Mouse (Mus musculus) forebrain, embryonic 14.5 days (tissue): ENCODE results near the gene Gal. TPM values are rescaled to one million over a fixed set of nuclear protein-coding genes. Genes with fewer than 3 reads are reported as not detected.

ENCODE experiments used
- ATAC-seq: fragments of 200-750 bp; cut with Nextera tagmentation; 2 replicates; pipeline ENCODE4 v1.8.0; 2017; ENCODE audit warnings: mild to moderate bottlenecking, moderate library complexity
- DNase-seq: peaks from one replicate; pipeline ENCODE4 v3.0.0-alpha.2; 2015; ENCODE audit warnings: low spot score
- H3K27ac ChIP-seq: fragments of 300-500 bp; sonication (generic); 2 replicates; pipeline ENCODE4 v1.5.1; 2014; ENCODE audit warnings: low read depth, mild to moderate bottlenecking, control low read depth, low read length, moderate library complexity
- H3K27me3 ChIP-seq: fragments of 300-500 bp; sonication (generic); replicated peaks from 2 replicates; pipeline ENCODE4 v1.6.1; 2014; ENCODE audit warnings: low read length, control low read depth, mixed read lengths; ENCODE audit not compliant: control insufficient read depth, insufficient read depth
- H3K36me3 ChIP-seq: fragments of 300-500 bp; sonication (generic); 2 replicates; pipeline ENCODE4 v1.6.1; 2014; ENCODE audit warnings: low read length, control low read depth; ENCODE audit not compliant: control insufficient read depth, insufficient read depth
- H3K4me1 ChIP-seq: fragments of 300-500 bp; sonication (generic); 2 replicates; pipeline ENCODE4 v1.6.1; 2014; ENCODE audit warnings: antibody characterized with exemption, low read length, control low read depth; ENCODE audit not compliant: control insufficient read depth, insufficient read depth
- H3K4me2 ChIP-seq: fragments of 300-500 bp; sonication (generic); 2 replicates; pipeline ENCODE4 v1.6.1; 2014; ENCODE audit warnings: mild to moderate bottlenecking, control low read depth, low read length
- H3K4me3 ChIP-seq: fragments of 300-500 bp; sonication (generic); 2 replicates; pipeline ENCODE4 v1.5.1; 2014; ENCODE audit warnings: low read depth, low read length, control low read depth
- H3K9ac ChIP-seq: fragments of 300-500 bp; sonication (generic); 2 replicates; pipeline ENCODE4 v1.6.1; 2014; ENCODE audit warnings: mild to moderate bottlenecking, low read length, control low read depth, moderate library complexity
- H3K9me3 ChIP-seq: fragments of 300-500 bp; sonication (generic); replicated peaks from 2 replicates; pipeline ENCODE4 v1.6.1; 2016; ENCODE audit warnings: low read length, control low read depth, mixed read lengths; ENCODE audit not compliant: control insufficient read depth
- WGBS: fragments of 180-500 bp; shearing (Covaris S2); extraction: QIAGEN DNeasy Blood & Tissue Kit; methylation state at CpG from one replicate; pipeline ENCODE4 v1.1.7; 2014; 5-methylcytosine and 5-hydroxymethylcytosine counted together
- polyA plus RNA-seq: library from polyadenylated mRNA; unstranded; fragments of >200 nt; fragmentation: Nextera tagmentation; extraction: Ambion mirVana; gene quantifications from 2 replicates; pipeline ENCODE4 v1.2.1, GENCODE M21; 2014

Gal gene
- polyA plus RNA-seq, 1 experiment from 2014 or later = 5.6 TPM

- H3K36me3 ChIP-seq = no peaks in the 10 kb centered on the region
- H3K4me2 ChIP-seq = no peak overlapping the region
- WGBS = 85% methylated on average over 6 of the region's 6 CpGs
- H3K27me3 ChIP-seq = no peaks in the 10 kb centered on the region
- no peaks in the 10 kb centered on the region for H3K9me3 ChIP-seq
- ATAC-seq (no peak), DNase-seq (no peak)
- no peaks in the 10 kb centered on the region for H3K4me1 ChIP-seq
- H3K9ac ChIP-seq = no peak overlapping the region
- H3K4me3 ChIP-seq = no peak overlapping the region
- H3K27ac ChIP-seq = no peak overlapping the region
Measured at GRCm38 (mm10) chr19:3402390-3402789, 12.0 kb downstream of the Gal start.

- Histone ChIP-seq H3K36me3 (no peaks in the 10 kb centered on the region), H3K4me2 (no peak overlapping the region), H3K4me1 (no peaks in the 10 kb centered on the region), H3K4me3 (no peak overlapping the region), H3K27me3 (no peaks in the 10 kb centered on the region), H3K9ac (no peak overlapping the region), H3K9me3 (no peaks in the 10 kb centered on the region), H3K27ac (no peak overlapping the region)
- 46% methylated on average over 7 of the region's 7 CpGs for WGBS
- no peak for DNase-seq
- no peak for ATAC-seq
Measured at GRCm38 (mm10) chr19:3401943-3402342, 12.4 kb downstream of the Gal start.

GRCm38 (mm10) chr19:3401504-3401903 is 12.8 kb downstream of the Gal start:
- DNase-seq (no peak), ATAC-seq (no peak)
- no peaks in the 10 kb centered on the region for H3K36me3 ChIP-seq
- no peak overlapping the region for H3K27ac ChIP-seq
- no peak overlapping the region for H3K4me3 ChIP-seq
- 81% methylated on average over 7 of the region's 7 CpGs for WGBS
- H3K4me2 ChIP-seq = no peak overlapping the region
- H3K4me1 ChIP-seq = no peaks in the 10 kb centered on the region
- no peaks in the 10 kb centered on the region for H3K9me3 ChIP-seq
- H3K27me3 ChIP-seq = no peaks in the 10 kb centered on the region
- H3K9ac ChIP-seq = no peak overlapping the region

GRCm38 (mm10) chr19:3400057-3400456 is 14.3 kb downstream of the Gal start:
- Histone ChIP-seq H3K27ac (no peak overlapping the region), H3K4me1 (no peaks in the 10 kb centered on the region)
- WGBS = 91% methylated on average over 4 of the region's 4 CpGs

GRCm38 (mm10) chr19:3394216-3394615 is 20.1 kb downstream of the Gal start:
- Histone ChIP-seq H3K4me1 (peaks cover 2% of the 10 kb centered on the region; the same call in 1 of the 2 replicates), H3K4me2 (no peak overlapping the region), H3K9me3 (no peaks in the 10 kb centered on the region; the same call in 1 of the 2 replicates), H3K4me3 (no peak overlapping the region), H3K27me3 (no peaks in the 10 kb centered on the region), H3K36me3 (no peaks in the 10 kb centered on the region), H3K27ac (no peak overlapping the region), H3K9ac (no peak overlapping the region)
- WGBS = 86% methylated on average over 3 of the region's 3 CpGs
- no peak for ATAC-seq
- DNase-seq = no peak

More at GRCm38 (mm10) chr19:3400057-3400456, 14.3 kb downstream of the Gal start:
- H3K9ac ChIP-seq = no peak overlapping the region
- H3K4me2 ChIP-seq = no peak overlapping the region
- no peak for DNase-seq
- H3K4me3 ChIP-seq = no peak overlapping the region
- no peaks in the 10 kb centered on the region for H3K27me3 ChIP-seq
- no peak for ATAC-seq
- no peaks in the 10 kb centered on the region for H3K9me3 ChIP-seq
- H3K36me3 ChIP-seq = no peaks in the 10 kb centered on the region

- DNase-seq (no peak), ATAC-seq (no peak)
- no peaks in the 10 kb centered on the region; the same call in 1 of the 2 replicates for H3K9me3 ChIP-seq
- H3K27me3 ChIP-seq = no peaks in the 10 kb centered on the region
- H3K4me2 ChIP-seq = no peak overlapping the region
- peaks cover 4% of the 10 kb centered on the region; the same call in 1 of the 2 replicates for H3K4me1 ChIP-seq
- WGBS = 96% methylated on average over 1 of the region's 1 CpGs
- no peak overlapping the region for H3K4me3 ChIP-seq
- H3K27ac ChIP-seq = no peak overlapping the region
- no peak overlapping the region for H3K9ac ChIP-seq
- no peaks in the 10 kb centered on the region for H3K36me3 ChIP-seq
Measured at GRCm38 (mm10) chr19:3392384-3392783, 22.0 kb downstream of the Gal start.

GRCm38 (mm10) chr19:3389089-3389488 is 25.3 kb downstream of the Gal start:
- Histone ChIP-seq H3K27me3 (no peaks in the 10 kb centered on the region), H3K27ac (no peak overlapping the region), H3K9ac (peak overlapping the region; percentile 58), H3K4me3 (peak overlapping the region; percentile 41), H3K9me3 (no peaks in the 10 kb centered on the region; the same call in 1 of the 2 replicates), H3K36me3 (no peaks in the 10 kb centered on the region), H3K4me1 (peaks cover 4% of the 10 kb centered on the region; the same call in 1 of the 2 replicates), H3K4me2 (peak overlapping the region; percentile 73)
- under 1% methylated on average over 43 of the region's 43 CpGs for WGBS
- peak; percentile 96 for ATAC-seq
- peak; percentile 87 for DNase-seq

GRCm38 (mm10) chr19:3388629-3389057 is 25.7 kb downstream of the Gal start, which contains the start of gene Tesmin:
Gene Tesmin, plus strand, starts transcription at chr19:3388857.
- WGBS = 2% methylated on average over 33 of the region's 33 CpGs
- peak; percentile 87 for ATAC-seq
- peak within 1 kb of the TSS; percentile 73 for H3K4me2 ChIP-seq
- peak; percentile 84 for DNase-seq
- H3K4me1 ChIP-seq = peaks cover 4% of the 10 kb centered on the region; the same call in 1 of the 2 replicates
- no peaks in the 10 kb centered on the region for H3K27me3 ChIP-seq
- peak within 1 kb of the TSS; percentile 41 for H3K4me3 ChIP-seq
- H3K36me3 ChIP-seq = no peaks in the 10 kb centered on the region
- H3K9me3 ChIP-seq = no peaks in the 10 kb centered on the region; the same call in 1 of the 2 replicates
- no peak within 1 kb of the TSS for H3K27ac ChIP-seq
- peak within 1 kb of the TSS; percentile 58 for H3K9ac ChIP-seq

- Histone ChIP-seq H3K4me3 (no peak overlapping the region), H3K4me1 (peaks cover 4% of the 10 kb centered on the region; the same call in 1 of the 2 replicates), H3K36me3 (no peaks in the 10 kb centered on the region), H3K27ac (no peak overlapping the region), H3K27me3 (no peaks in the 10 kb centered on the region), H3K9ac (no peak overlapping the region), H3K9me3 (no peaks in the 10 kb centered on the region; the same call in 1 of the 2 replicates), H3K4me2 (no peak overlapping the region)
- ATAC-seq (no peak), DNase-seq (no peak)
- 78% methylated on average over 6 of the region's 6 CpGs for WGBS
Measured at GRCm38 (mm10) chr19:3388061-3388460, 26.3 kb downstream of the Gal start.
